Mouse (Mus musculus) layer of hippocampus, postnatal 25 days (tissue): Measurements from ENCODE around the gene Capn5. TPM values are rescaled to one million over a fixed set of nuclear protein-coding genes. Genes with fewer than 3 reads are reported as not detected.

Source experiments
- total RNA-seq, 2 experiments: library from RNA; stranded (reverse); gene quantifications; 2 replicates each; pipeline ENCODE4 v1.2.3; 2021

Capn5 gene
- total RNA-seq, 2 experiments from 2014 or later: 45.4 to 50.8 TPM

Other genes starting within 250 kb of the Capn5 start
- gene Myo7a, start 58.8 kb downstream of the Capn5 start, total RNA-seq: 10 to 100 TPM in 1 of 2 experiments, 1 to 10 TPM in 1; 8.6 to 12.1 TPM
- 1 to 10 TPM; 1.0 to 1.4 TPM for gene Omp, start 32.8 kb downstream of the Capn5 start, total RNA-seq
- not detected for gene B3gnt6, start 21.2 kb upstream of the Capn5 start, total RNA-seq
- 10 to 100 TPM; 17.9 to 20.8 TPM for gene Acer3, start 142.9 kb upstream of the Capn5 start, total RNA-seq
- 1 to 10 TPM; 2.3 to 2.6 TPM for gene Tsku, start 183.1 kb upstream of the Capn5 start, total RNA-seq